Mouse (Mus musculus) C2C12 (cell line): ENCODE data around the gene Tbcel. TPM values are rescaled to one million over a fixed set of nuclear protein-coding genes. Genes with fewer than 3 reads are reported as not detected.

Source experiments
- H3K27me3 ChIP-seq: one replicate; pipeline ENCODE4 v1.6.1; 2011; ENCODE audit not compliant: control insufficient read depth, insufficient read depth, insufficient read length
- H3K36me3 ChIP-seq: one replicate; pipeline ENCODE4 v1.6.1; 2011; ENCODE audit not compliant: control insufficient read depth, insufficient read depth
- H3K4me3 ChIP-seq: one replicate; pipeline ENCODE4 v1.5.1; 2011; ENCODE audit warnings: mild to moderate bottlenecking, control low read depth; ENCODE audit not compliant: poor library complexity, insufficient read depth, severe bottlenecking
- H3K79me2 ChIP-seq: one replicate; pipeline ENCODE4 v1.6.1; 2011; ENCODE audit not compliant: control insufficient read depth, insufficient read depth
- H3K79me3 ChIP-seq: one replicate; pipeline ENCODE4 v1.6.1; 2011; ENCODE audit warnings: low read depth, control low read depth
- H3ac ChIP-seq: one replicate; pipeline ENCODE3; 2011; ENCODE audit warnings: low read depth; ENCODE audit not compliant: control insufficient read depth, insufficient read length
- CEBPB ChIP-seq: IDR thresholded peaks from one replicate; pipeline ENCODE4 v1.6.1; 2011; ENCODE audit warnings: low read depth, mild to moderate bottlenecking, control low read depth, moderate library complexity
- CTCF ChIP-seq: IDR thresholded peaks from one replicate; pipeline ENCODE4 v1.5.1; 2011; ENCODE audit not compliant: control insufficient read depth, insufficient read depth, insufficient read length
- FOSL1 ChIP-seq: IDR thresholded peaks from one replicate; pipeline ENCODE4 v1.8.0; 2011; ENCODE audit warnings: mild to moderate bottlenecking, low read length; ENCODE audit not compliant: poor library complexity, insufficient read depth, severe bottlenecking
- MAX ChIP-seq: IDR thresholded peaks from one replicate; pipeline ENCODE4 v1.6.1; 2011; ENCODE audit warnings: mild to moderate bottlenecking, control low read depth
- MYOD1 ChIP-seq: IDR thresholded peaks from one replicate; pipeline ENCODE4 v1.6.1; 2011; ENCODE audit warnings: low read depth; ENCODE audit not compliant: control insufficient read depth, insufficient read length
- MYOG ChIP-seq: IDR thresholded peaks from one replicate; pipeline ENCODE4 v1.6.1; 2011; ENCODE audit not compliant: control insufficient read depth, insufficient read length; ENCODE audit errors: extremely low read depth
- USF1 ChIP-seq: IDR thresholded peaks from one replicate; pipeline ENCODE4 v1.6.1; 2011; ENCODE audit warnings: low read depth, mild to moderate bottlenecking, control low read depth, moderate library complexity
- polyA plus RNA-seq: library from polyadenylated mRNA; unstranded; fragments of >200 nt; fragmentation: generic; extraction: Trizol; gene quantifications from one replicate; pipeline ENCODE4 v1.2.1, GENCODE M21; 2012; ENCODE audit warnings: missing spikeins

The Tbcel gene
- polyA plus RNA-seq, 1 experiment, result 5.3 TPM

DNA sequence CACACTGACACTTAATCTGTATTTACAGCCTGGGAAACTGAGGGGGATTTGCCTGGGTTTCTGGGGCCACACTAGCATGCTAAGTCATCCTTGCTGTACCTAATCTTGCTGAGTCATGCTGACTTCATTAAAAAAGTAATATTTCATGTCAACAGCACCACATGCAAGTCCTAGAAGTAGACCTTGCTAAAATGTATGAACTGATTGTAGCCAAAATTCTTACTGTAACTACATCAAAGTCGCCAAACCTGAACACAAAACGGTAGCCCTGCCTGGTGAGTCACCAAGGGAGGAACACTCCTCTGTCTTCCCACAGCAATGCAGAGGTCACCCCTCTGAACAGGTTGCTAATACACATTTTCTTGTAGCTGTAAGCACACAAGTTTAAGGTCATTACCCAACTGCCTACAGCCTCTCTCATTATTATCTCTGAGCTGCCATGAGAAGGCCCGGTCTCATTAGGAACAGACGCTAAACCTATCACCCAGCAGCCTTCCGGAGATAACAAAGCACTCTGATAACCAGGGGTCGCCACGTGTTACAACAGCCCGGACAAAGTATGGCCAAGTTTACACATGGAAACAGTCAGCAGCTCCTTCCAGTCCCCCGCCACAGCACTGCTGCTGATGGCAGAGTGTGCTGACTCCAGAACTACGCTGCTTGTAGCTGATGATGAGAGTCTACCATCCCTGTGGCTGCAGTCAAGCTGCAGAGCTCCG lies 46.1 kb downstream of the Tbcel start:
- Histone ChIP-seq H3K4me3 (no peak overlapping the region), H3K79me2 (peaks cover 54% of the 10 kb centered on the region)
- TF ChIP-seq USF1 (no peak), MAX (peak; percentile 23), FOSL1 (peak; percentile 81)

GRCm38 (mm10) chr9:42460353-42460752 lies 47.3 kb downstream of the Tbcel start:
- H3K4me3 ChIP-seq, result no peak overlapping the region
- H3K36me3 ChIP-seq, result no peaks in the 10 kb centered on the region
- H3K79me3 ChIP-seq, result peaks cover 13% of the 10 kb centered on the region
- H3K27me3 ChIP-seq, result no peaks in the 10 kb centered on the region
- TF ChIP-seq MAX (no peak), MYOD1 (no peak), USF1 (no peak), CTCF (no peak), FOSL1 (no peak)
- H3ac ChIP-seq, result no peak overlapping the region
- peaks cover 43% of the 10 kb centered on the region for H3K79me2 ChIP-seq

More for the DNA sequence above, 46.1 kb downstream of the Tbcel start:
- H3ac ChIP-seq, result no peak overlapping the region
- peaks cover 15% of the 10 kb centered on the region for H3K79me3 ChIP-seq
- H3K27me3 ChIP-seq, result no peaks in the 10 kb centered on the region
- no peaks in the 10 kb centered on the region for H3K36me3 ChIP-seq

GRCm38 (mm10) chr9:42459736-42460135 lies 47.9 kb downstream of the Tbcel start:
- H3K27me3 ChIP-seq, result no peaks in the 10 kb centered on the region
- H3K4me3 ChIP-seq, result no peak overlapping the region
- H3K79me3 ChIP-seq, result peaks cover 13% of the 10 kb centered on the region
- H3K79me2 ChIP-seq, result peaks cover 43% of the 10 kb centered on the region
- no peak for TF ChIP-seq CEBPB
- no peak for TF ChIP-seq USF1
- no peak for TF ChIP-seq FOSL1
- H3ac ChIP-seq, result no peak overlapping the region
- no peaks in the 10 kb centered on the region for H3K36me3 ChIP-seq

GRCm38 (mm10) chr9:42458741-42459515 lies 48.7 kb downstream of the Tbcel start:
- Histone ChIP-seq H3K27me3 (no peaks in the 10 kb centered on the region), H3K79me3 (peaks cover 9% of the 10 kb centered on the region), H3K36me3 (no peaks in the 10 kb centered on the region), H3K4me3 (no peak overlapping the region), H3K79me2 (peaks cover 41% of the 10 kb centered on the region), H3ac (no peak overlapping the region)
- TF ChIP-seq MYOD1 (no peak), USF1 (no peak), FOSL1 (no peak), CTCF (no peak), MYOG (no peak), CEBPB (no peak), MAX (no peak)

- H3ac ChIP-seq, result no peak overlapping the region
Observed at GRCm38 (mm10) chr9:42457501-42457900, 50.1 kb downstream of the Tbcel start.

GRCm38 (mm10) chr9:42454364-42454763 lies 53.2 kb downstream of the Tbcel start:
- Histone ChIP-seq H3K79me3 (peaks cover 2% of the 10 kb centered on the region), H3K4me3 (no peak overlapping the region), H3K79me2 (peaks cover 5% of the 10 kb centered on the region), H3K27me3 (no peaks in the 10 kb centered on the region), H3ac (no peak overlapping the region), H3K36me3 (no peaks in the 10 kb centered on the region)
- TF ChIP-seq MYOG (no peak), MAX (no peak), USF1 (no peak), MYOD1 (no peak), CEBPB (no peak), FOSL1 (no peak), CTCF (no peak)

More at GRCm38 (mm10) chr9:42457501-42457900, 50.1 kb downstream of the Tbcel start:
- H3K4me3 ChIP-seq, result no peak overlapping the region
- H3K36me3 ChIP-seq, result no peaks in the 10 kb centered on the region
- H3K27me3 ChIP-seq, result no peaks in the 10 kb centered on the region
- TF ChIP-seq MYOD1, result no peak
- TF ChIP-seq CEBPB, result no peak
- no peak for TF ChIP-seq MYOG
- no peak for TF ChIP-seq FOSL1
- TF ChIP-seq MAX, result no peak
- TF ChIP-seq USF1, result no peak
- no peak for TF ChIP-seq CTCF
- H3K79me2 ChIP-seq, result peaks cover 27% of the 10 kb centered on the region
- H3K79me3 ChIP-seq, result peaks cover 9% of the 10 kb centered on the region
